Comparison of ENCODE assay signal across 8 mouse cellular contexts in the genomic region with DNA sequence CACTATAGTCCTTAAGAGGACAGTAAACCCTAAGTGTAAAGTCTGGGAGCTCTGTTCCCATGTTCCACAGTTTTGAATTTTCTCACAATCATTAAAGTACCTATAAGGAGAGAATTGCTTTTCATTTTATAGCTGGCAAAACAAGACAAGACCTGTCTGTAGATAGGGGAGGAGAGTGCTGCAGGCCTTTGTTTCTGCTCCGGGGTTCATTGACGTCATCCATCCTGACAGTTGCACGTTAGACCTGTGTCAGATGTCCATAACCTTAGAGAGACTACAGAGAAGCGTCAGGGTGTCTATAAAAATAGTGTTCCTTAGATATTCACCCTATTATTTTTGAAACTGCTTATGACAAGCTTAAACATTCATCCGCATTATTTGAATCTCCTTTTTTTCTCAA. TPM values are rescaled to one million over a fixed set of nuclear protein-coding genes. Genes with fewer than 3 reads are reported as not detected.
A peak's percentile ranks its signal among the peaks of the same experiment; 100 is the strongest.
DNase-seq lines count a peak whose midpoint lies in the region; ATAC-seq lines count a peak whose summit lies in the region.

No protein-coding gene starts in this region.

- no peaks in the 10 kb centered on the region for H3K27me3 ChIP-seq in megakaryocyte, embryonic 14.5 days (replicated peaks)
- H3K27me3 ChIP-seq in forebrain, embryonic 11.5 days (ENCODE audit: control insufficient read depth, insufficient read depth, low read length) = no peaks in the 10 kb centered on the region
- no peaks in the 10 kb centered on the region for H3K27me3 ChIP-seq in limb, embryonic 15.5 days
- no peaks in the 10 kb centered on the region for H3K27me3 ChIP-seq in stomach, embryonic 16.5 days (ENCODE audit: control insufficient read depth, insufficient read depth, low read length)

- no peaks in the 10 kb centered on the region for H3K9me3 ChIP-seq in megakaryocyte, embryonic 14.5 days
- H3K9me3 ChIP-seq in forebrain, embryonic 11.5 days (ENCODE audit: control insufficient read depth, low read length) = no peaks in the 10 kb centered on the region
- no peaks in the 10 kb centered on the region for H3K9me3 ChIP-seq in limb, embryonic 15.5 days
- H3K9me3 ChIP-seq in stomach, embryonic 16.5 days (replicated peaks; ENCODE audit: control insufficient read depth, low read length) = no peaks in the 10 kb centered on the region

- no peak overlapping the region for H3K27ac ChIP-seq in forebrain, embryonic 11.5 days (ENCODE audit: low read depth, low read length)
- no peak overlapping the region for H3K27ac ChIP-seq in limb, embryonic 15.5 days
- no peak overlapping the region; the same call in 1 of the 2 replicates for H3K27ac ChIP-seq in stomach, embryonic 16.5 days (ENCODE audit: low read length)

- peaks cover 75% of the 10 kb centered on the region for H3K4me1 ChIP-seq in megakaryocyte, embryonic 14.5 days
- peaks cover 4% of the 10 kb centered on the region; the same call in 1 of the 2 replicates for H3K4me1 ChIP-seq in forebrain, embryonic 11.5 days (replicated peaks; ENCODE audit: control insufficient read depth, insufficient read depth, low read length)
- H3K4me1 ChIP-seq in limb, embryonic 15.5 days = peaks cover 15% of the 10 kb centered on the region
- H3K4me1 ChIP-seq in stomach, embryonic 16.5 days (ENCODE audit: control insufficient read depth, insufficient read depth, low read length) = peaks cover 16% of the 10 kb centered on the region

- 81% methylated on average over 5 of the region's 5 CpGs for whole genome bisulfite sequencing in forebrain, embryonic 11.5 days
- 60% methylated on average over 5 of the region's 5 CpGs for WGBS in limb, embryonic 15.5 days
- WGBS in stomach, embryonic 16.5 days = 60% methylated on average over 5 of the region's 5 CpGs

- H3K4me3 ChIP-seq in megakaryocyte, embryonic 14.5 days (replicated peaks) = peak overlapping the region; percentile 98
- H3K4me3 ChIP-seq in forebrain, embryonic 11.5 days (ENCODE audit: low read depth, low read length) = peak overlapping the region; percentile 83
- peak overlapping the region; percentile 84 for H3K4me3 ChIP-seq in limb, embryonic 15.5 days
- peak overlapping the region; percentile 74 for H3K4me3 ChIP-seq in stomach, embryonic 16.5 days (replicated peaks; ENCODE audit: low read length)

- ATAC-seq in megakaryocyte, adult 5-6 weeks (ENCODE audit: poor library complexity, severe bottlenecking) = no peak
- ATAC-seq in forebrain, embryonic 11.5 days (replicated peaks; ENCODE audit: low FRiP score) = no peak
- no peak for ATAC-seq in limb, embryonic 15.5 days (ENCODE audit: insufficient number of reproducible peaks, low FRiP score, low TSS enrichment, low read depth)
- ATAC-seq in stomach, embryonic 16.5 days (ENCODE audit: insufficient read depth, low FRiP score) = no peak

- peaks cover 39% of the 10 kb centered on the region for H3K36me3 ChIP-seq in megakaryocyte, embryonic 14.5 days (replicated peaks; ENCODE audit: low read length)
- no peaks in the 10 kb centered on the region for H3K36me3 ChIP-seq in forebrain, embryonic 11.5 days (ENCODE audit: control insufficient read depth, insufficient read depth, low read length)
- peaks cover 11% of the 10 kb centered on the region for H3K36me3 ChIP-seq in limb, embryonic 15.5 days
- no peaks in the 10 kb centered on the region for H3K36me3 ChIP-seq in stomach, embryonic 16.5 days (ENCODE audit: control insufficient read depth, insufficient read depth, low read length)

- peak overlapping the region; percentile 25; the same call in 1 of the 2 replicates for H3K9ac ChIP-seq in forebrain, embryonic 11.5 days (ENCODE audit: low read length)
- H3K9ac ChIP-seq in limb, embryonic 15.5 days = no peak overlapping the region
- peak overlapping the region; percentile 96 for H3K9ac ChIP-seq in stomach, embryonic 16.5 days (ENCODE audit: low read length)

- peak overlapping the region; percentile 63; the same call in 1 of the 2 replicates for H3K4me2 ChIP-seq in forebrain, embryonic 11.5 days (ENCODE audit: low read depth, low read length, severe bottlenecking)
- H3K4me2 ChIP-seq in limb, embryonic 15.5 days = peak overlapping the region; percentile 59
- peak overlapping the region; percentile 74 for H3K4me2 ChIP-seq in stomach, embryonic 16.5 days (ENCODE audit: low read depth, low read length)

- DNase-seq in forebrain, embryonic 11.5 days (ENCODE audit: low spot score) = no peak
- DNase-seq in layer of hippocampus, postnatal 14 days (ENCODE audit: low spot score in 2 of 2) = no peak
- no peak for DNase-seq in cerebellum, postnatal 10 days
- DNase-seq in adrenal gland, adult 2 months = no peak

RNA-seq across cellular contexts. Expression of a gene that starts 2.9 kb away (rescaled TPM):
- polyA plus RNA-seq in megakaryocyte, embryonic 14.5 days (2012; ENCODE audit: insufficient read depth, low replicate concordance) = 13.7 and 17.2 TPM in 2 replicates
- 79.2 and 96.1 TPM in 2 replicates for total RNA-seq in megakaryocyte, adult 5-6 weeks (2015)
- 69.0 and 80.6 TPM in 2 replicates for total RNA-seq in megakaryocyte, adult 5-6 weeks (2017)
- polyA plus RNA-seq in forebrain, embryonic 11.5 days (2014; fragmentation: Nextera tagmentation; extraction: Ambion mirVana) = 52.0 and 55.4 TPM in 2 replicates
- polyA plus RNA-seq in limb, embryonic 15.5 days (2015; fragmentation: Nextera tagmentation; extraction: Ambion mirVana) = 50.2 and 53.7 TPM in 2 replicates
- polyA plus RNA-seq in stomach, embryonic 16.5 days (2015; fragmentation: Nextera tagmentation; extraction: Ambion mirVana) = 50.3 and 52.1 TPM in 2 replicates
- 10 to 100 TPM; 14.9 to 15.6 TPM for total RNA-seq in layer of hippocampus, postnatal 14 days (2021)
- total RNA-seq in adrenal gland, adult 2 months (2021) = 10 to 100 TPM; 20.7 to 23.9 TPM
- 3.6 and 4.1 TPM in 2 replicates for polyA plus RNA-seq in adrenal gland, adult 2 months (2012; rRNA removed)

RNA-seq across cellular contexts. Expression of a gene that starts 12.3 kb away (rescaled TPM):
- polyA plus RNA-seq in megakaryocyte, embryonic 14.5 days (2012; ENCODE audit: insufficient read depth, low replicate concordance) = 30.4 and 32.2 TPM in 2 replicates
- total RNA-seq in megakaryocyte, adult 5-6 weeks (2015) = 33.0 and 47.7 TPM in 2 replicates
- 14.4 and 15.8 TPM in 2 replicates for total RNA-seq in megakaryocyte, adult 5-6 weeks (2017)
- polyA plus RNA-seq in forebrain, embryonic 11.5 days (2014; fragmentation: Nextera tagmentation; extraction: Ambion mirVana) = 57.6 and 59.5 TPM in 2 replicates
- polyA plus RNA-seq in limb, embryonic 15.5 days (2015; fragmentation: Nextera tagmentation; extraction: Ambion mirVana) = 43.2 and 45.7 TPM in 2 replicates
- polyA plus RNA-seq in stomach, embryonic 16.5 days (2015; fragmentation: Nextera tagmentation; extraction: Ambion mirVana) = 31.7 and 41.2 TPM in 2 replicates
- 10 to 100 TPM; 38.1 to 40.3 TPM for total RNA-seq in layer of hippocampus, postnatal 14 days (2021)
- 10 to 100 TPM; 22.0 to 23.1 TPM for total RNA-seq in adrenal gland, adult 2 months (2021)
- polyA plus RNA-seq in adrenal gland, adult 2 months (2012; rRNA removed) = 8.7 and 9.2 TPM in 2 replicates
